Mouse (Mus musculus) myocyte (in vitro differentiated cells): ENCODE results near the gene Fam189a1. TPM values are rescaled to one million over a fixed set of nuclear protein-coding genes. Genes with fewer than 3 reads are reported as not detected.

Experiments
- H3K27me3 ChIP-seq: one replicate; pipeline ENCODE4 v1.6.1; 2011; ENCODE audit not compliant: control insufficient read depth, insufficient read depth, insufficient read length
- H3K36me3 ChIP-seq: one replicate; pipeline ENCODE4 v1.6.1; 2011; ENCODE audit not compliant: control insufficient read depth, insufficient read depth
- H3K4me2 ChIP-seq: one replicate; pipeline ENCODE4 v1.6.1; 2011; ENCODE audit warnings: low read depth, control low read depth
- H3K4me3 ChIP-seq: one replicate; pipeline ENCODE4 v1.5.1; 2011; ENCODE audit warnings: mild to moderate bottlenecking, control low read depth, moderate library complexity
- H3K79me2 ChIP-seq: one replicate; pipeline ENCODE4 v1.6.1; 2011; ENCODE audit not compliant: control insufficient read depth, insufficient read depth
- H3ac ChIP-seq: one replicate; pipeline ENCODE4 v1.6.1; 2011; ENCODE audit not compliant: control insufficient read depth, insufficient read length
- CEBPB ChIP-seq: IDR thresholded peaks from 2 replicates; pipeline ENCODE4 v1.6.1; 2011; ENCODE audit warnings: mild to moderate bottlenecking, moderate library complexity; ENCODE audit not compliant: poor library complexity, insufficient read depth, severe bottlenecking
- E2F4 ChIP-seq: IDR thresholded peaks from one replicate; pipeline ENCODE4 v1.6.1; 2011; ENCODE audit warnings: mild to moderate bottlenecking, control low read depth, moderate library complexity; ENCODE audit not compliant: insufficient read depth
- MAX ChIP-seq: IDR thresholded peaks from one replicate; pipeline ENCODE4 v1.6.1; 2011; ENCODE audit warnings: low read depth, mild to moderate bottlenecking, control low read depth
- MYOD1 ChIP-seq, 3 experiments: IDR thresholded peaks; one replicate each; pipeline ENCODE4 v1.6.1; 2011; ENCODE audit warnings: control low read depth in 2 of 3, low read depth in 2 of 3, mild to moderate bottlenecking in 2 of 3, moderate library complexity in 1 of 3; ENCODE audit not compliant: insufficient read length in 2 of 3, control insufficient read depth in 1 of 3
- MYOG ChIP-seq, 3 experiments: IDR thresholded peaks; one replicate each; pipeline ENCODE4 v1.6.1; 2011; ENCODE audit warnings: control low read depth in 2 of 3, low read depth in 2 of 3, mild to moderate bottlenecking in 2 of 3; ENCODE audit not compliant: insufficient read length in 2 of 3, control insufficient read depth in 1 of 3, insufficient read depth in 1 of 3
- POLR2A ChIP-seq: IDR thresholded peaks from one replicate; pipeline ENCODE4 v1.6.1; 2011; ENCODE audit warnings: low read depth, mild to moderate bottlenecking, control low read depth, moderate library complexity; ENCODE audit not compliant: insufficient read length
- POLR2AphosphoS2 ChIP-seq: IDR thresholded peaks from one replicate; pipeline ENCODE4 v1.6.1; 2011; ENCODE audit warnings: low read depth, control low read depth; ENCODE audit not compliant: insufficient read length
- REST ChIP-seq: IDR thresholded peaks from one replicate; pipeline ENCODE4 v1.6.1; 2011; ENCODE audit warnings: mild to moderate bottlenecking, control low read depth, moderate library complexity; ENCODE audit not compliant: insufficient read depth, insufficient read length
- SRF ChIP-seq: IDR thresholded peaks from one replicate; pipeline ENCODE4 v1.6.1; 2011; ENCODE audit warnings: low read depth; ENCODE audit not compliant: control insufficient read depth, insufficient read length
- TCF12 ChIP-seq: IDR thresholded peaks from one replicate; pipeline ENCODE4 v1.6.1; 2011; ENCODE audit warnings: mild to moderate bottlenecking, control low read depth; ENCODE audit not compliant: poor library complexity, insufficient read depth, severe bottlenecking
- TCF3 ChIP-seq: IDR thresholded peaks from one replicate; pipeline ENCODE4 v1.6.1; 2011; ENCODE audit warnings: low read depth, control low read depth; ENCODE audit not compliant: insufficient read length
- USF1 ChIP-seq: IDR thresholded peaks from one replicate; pipeline ENCODE4 v1.6.1; 2011; ENCODE audit warnings: low read depth, mild to moderate bottlenecking, control low read depth, moderate library complexity
- polyA plus RNA-seq: library from polyadenylated mRNA; unstranded; fragments of >200 nt; fragmentation: generic; extraction: Trizol; gene quantifications from one replicate; pipeline ENCODE4 v1.2.1, GENCODE M21; 2012; ENCODE audit warnings: missing spikeins

Gene Fam189a1
- polyA plus RNA-seq, 1 experiment: 0.38 TPM

GRCm38 (mm10) chr7:65081979-65082777 is 74.2 kb downstream of the Fam189a1 start:
- H3K4me3 ChIP-seq: no peak overlapping the region
- no peak overlapping the region for H3ac ChIP-seq
- H3K27me3 ChIP-seq: no peaks in the 10 kb centered on the region
- no peaks in the 10 kb centered on the region for H3K36me3 ChIP-seq
- no peak overlapping the region for H3K4me2 ChIP-seq
- TF ChIP-seq USF1 (no peak), REST (no peak), MYOD1 (IDR thresholded peaks at IDR 0.05; ENCODE audit: control insufficient read depth in 1 of 3, insufficient read length in 2 of 3, low read depth in 2 of 3) (no peak), MYOG (IDR thresholded peaks at IDR 0.05; ENCODE audit: control insufficient read depth in 1 of 3, insufficient read depth in 1 of 3, insufficient read length in 2 of 3, low read depth in 2 of 3) (no peak), CEBPB (no peak)
- H3K79me2 ChIP-seq: no peaks in the 10 kb centered on the region

- no peaks in the 10 kb centered on the region for H3K36me3 ChIP-seq
- no peak overlapping the region for H3ac ChIP-seq
- no peak overlapping the region for H3K4me2 ChIP-seq
- no peak overlapping the region for H3K4me3 ChIP-seq
- H3K27me3 ChIP-seq: no peaks in the 10 kb centered on the region
- H3K79me2 ChIP-seq: no peaks in the 10 kb centered on the region
- TF ChIP-seq TCF3 (no peak), TCF12 (no peak), MAX (no peak), REST (no peak), MYOG (IDR thresholded peaks at IDR 0.05; ENCODE audit: control insufficient read depth in 1 of 3, insufficient read depth in 1 of 3, insufficient read length in 2 of 3, low read depth in 2 of 3) (no peak), USF1 (no peak), CEBPB (no peak), MYOD1 (IDR thresholded peaks at IDR 0.05; ENCODE audit: control insufficient read depth in 1 of 3, insufficient read length in 2 of 3, low read depth in 2 of 3) (no peak), SRF (no peak), POLR2AphosphoS2 (no peak), POLR2A (no peak), E2F4 (no peak)
Observed at GRCm38 (mm10) chr7:65076134-65076533, 80.2 kb downstream of the Fam189a1 start.

- Histone ChIP-seq H3K27me3 (no peaks in the 10 kb centered on the region), H3ac (no peak overlapping the region), H3K36me3 (no peaks in the 10 kb centered on the region), H3K79me2 (no peaks in the 10 kb centered on the region), H3K4me3 (no peak overlapping the region), H3K4me2 (no peak overlapping the region)
- TF ChIP-seq MAX (no peak), MYOG (IDR thresholded peaks at IDR 0.05; ENCODE audit: control insufficient read depth in 1 of 3, insufficient read depth in 1 of 3, insufficient read length in 2 of 3, low read depth in 2 of 3) (no peak), E2F4 (no peak), POLR2A (no peak), REST (no peak), POLR2AphosphoS2 (no peak), MYOD1 (IDR thresholded peaks at IDR 0.05; ENCODE audit: control insufficient read depth in 1 of 3, insufficient read length in 2 of 3, low read depth in 2 of 3) (no peak), TCF12 (no peak)
Observed at GRCm38 (mm10) chr7:65074194-65074593, 82.2 kb downstream of the Fam189a1 start.

- H3K36me3 ChIP-seq: no peaks in the 10 kb centered on the region
- no peak overlapping the region for H3K4me2 ChIP-seq
- H3ac ChIP-seq: no peak overlapping the region
- TF ChIP-seq CEBPB: no peak
- TF ChIP-seq POLR2A: no peak
- TF ChIP-seq TCF12: no peak
- no peak for TF ChIP-seq MYOD1 (IDR thresholded peaks at IDR 0.05; ENCODE audit: control insufficient read depth in 1 of 3, insufficient read length in 2 of 3, low read depth in 2 of 3)
- TF ChIP-seq MAX: no peak
- TF ChIP-seq SRF: no peak
- no peak for TF ChIP-seq REST
- no peak for TF ChIP-seq MYOG (IDR thresholded peaks at IDR 0.05; ENCODE audit: control insufficient read depth in 1 of 3, insufficient read depth in 1 of 3, insufficient read length in 2 of 3, low read depth in 2 of 3)
- TF ChIP-seq TCF3: no peak
- no peak for TF ChIP-seq USF1
- TF ChIP-seq POLR2AphosphoS2: no peak
- no peak for TF ChIP-seq E2F4
- H3K27me3 ChIP-seq: no peaks in the 10 kb centered on the region
- no peak overlapping the region for H3K4me3 ChIP-seq
- H3K79me2 ChIP-seq: no peaks in the 10 kb centered on the region
Observed at GRCm38 (mm10) chr7:65073555-65073954, 82.8 kb downstream of the Fam189a1 start.

- TF ChIP-seq MYOD1 (IDR thresholded peaks at IDR 0.05; ENCODE audit: control insufficient read depth in 1 of 3, insufficient read length in 2 of 3, low read depth in 2 of 3): no peak
- H3K27me3 ChIP-seq: no peaks in the 10 kb centered on the region
- H3ac ChIP-seq: no peak overlapping the region
- no peak overlapping the region for H3K4me3 ChIP-seq
- no peaks in the 10 kb centered on the region for H3K79me2 ChIP-seq
- H3K4me2 ChIP-seq: no peak overlapping the region
- no peaks in the 10 kb centered on the region for H3K36me3 ChIP-seq
Observed at GRCm38 (mm10) chr7:65066211-65066610, 90.2 kb downstream of the Fam189a1 start.
